Mouse (Mus musculus) gastrocnemius, postnatal 14 days (tissue): ENCODE measurements around the gene Fbxo33. TPM values are rescaled to one million over a fixed set of nuclear protein-coding genes. Genes with fewer than 3 reads are reported as not detected.

Experiments
- DNase-seq: peaks from one replicate; pipeline ENCODE4 v3.0.0; 2021; ENCODE audit warnings: mixed read lengths
- intact Hi-C: fragments of 180-260 bp; cut with DNase I; formaldehyde crosslinking; loops from one replicate; pipeline ENCODE4 v1.15.1; 2025; ENCODE audit warnings: low total_unique reads
- microRNA-seq, 2 experiments: library from miRNA; unstranded; fragments of <30 nt; microRNA quantifications; one replicate each; pipeline ENCODE4 v1.2.0; 2021
- total RNA-seq, 2 experiments: library from RNA; stranded (reverse); gene quantifications; 2 replicates each; pipeline ENCODE4 v1.2.3; 2021

Fbxo33 gene
- total RNA-seq, 2 experiments from 2014 or later = 4.3 to 5.2 TPM

- DNase-seq = no peak
- intact Hi-C loops = no loop called here
Measured at GRCm38 (mm10) chr12:59206208-59206999, 13.1 kb downstream of the Fbxo33 start.

- no peak for DNase-seq
- intact Hi-C loops = no loop called here
Measured at GRCm38 (mm10) chr12:59205571-59205970, 14.0 kb downstream of the Fbxo33 start.

- intact Hi-C loops = no loop called here
Measured at GRCm38 (mm10) chr12:59199361-59199760, 20.2 kb downstream of the Fbxo33 start.

GRCm38 (mm10) chr12:59198750-59199149, 20.8 kb downstream of the Fbxo33 start:
- no peak for DNase-seq
- intact Hi-C loops = no loop called here

More at GRCm38 (mm10) chr12:59199361-59199760, 20.2 kb downstream of the Fbxo33 start:
- no peak for DNase-seq

GRCm38 (mm10) chr12:59195941-59196340, 23.6 kb downstream of the Fbxo33 start:
- intact Hi-C loops = no loop called here
- DNase-seq = no peak

GRCm38 (mm10) chr12:59195065-59195464, 24.5 kb downstream of the Fbxo33 start:
- intact Hi-C loops = no loop called here

GRCm38 (mm10) chr12:59194341-59195003, 25.1 kb downstream of the Fbxo33 start:
- DNase-seq = no peak
- intact Hi-C loops = no loop called here

More at GRCm38 (mm10) chr12:59195065-59195464, 24.5 kb downstream of the Fbxo33 start:
- no peak for DNase-seq

GRCm38 (mm10) chr12:59193637-59194036, 25.9 kb downstream of the Fbxo33 start:
- no peak for DNase-seq

GRCm38 (mm10) chr12:59188086-59188682, 31.3 kb downstream of the Fbxo33 start:
- DNase-seq = no peak
- intact Hi-C loops = no loop called here

More at GRCm38 (mm10) chr12:59193637-59194036, 25.9 kb downstream of the Fbxo33 start:
- intact Hi-C loops = no loop called here

GRCm38 (mm10) chr12:59177814-59178213, 41.7 kb downstream of the Fbxo33 start:
- intact Hi-C loops = no loop called here
- DNase-seq = no peak

- intact Hi-C loops = no loop called here
- no peak for DNase-seq
Measured at GRCm38 (mm10) chr12:59169935-59170334, 49.6 kb downstream of the Fbxo33 start.

GRCm38 (mm10) chr12:59166557-59166956, 53.0 kb downstream of the Fbxo33 start:
- no peak for DNase-seq

GRCm38 (mm10) chr12:59164522-59164921, 55.0 kb downstream of the Fbxo33 start:
- no peak for DNase-seq
- intact Hi-C loops = no loop called here

More at GRCm38 (mm10) chr12:59166557-59166956, 53.0 kb downstream of the Fbxo33 start:
- intact Hi-C loops = no loop called here

- DNase-seq = no peak
- intact Hi-C loops = no loop called here
Measured at GRCm38 (mm10) chr12:59162797-59163196, 56.7 kb downstream of the Fbxo33 start.

- no peak for DNase-seq
- intact Hi-C loops = no loop called here
Measured at GRCm38 (mm10) chr12:59161091-59161490, 58.4 kb downstream of the Fbxo33 start.

Small RNA genes within 50 kb of the gene (microRNA-seq; reads per million reads assigned to microRNA genes)
- 0 reads per million in 2 experiments for gene Gm27284

Other genes starting within 250 kb of the Fbxo33 start
- 10 to 100 TPM; 42.9 to 43.4 TPM for gene Sec23a, start 207.7 kb downstream of the Fbxo33 start, total RNA-seq
- gene Gemin2, start 206.3 kb downstream of the Fbxo33 start, total RNA-seq = 1 to 10 TPM; 4.6 to 5.1 TPM
- 10 to 100 TPM; 29.9 to 33.7 TPM for gene Trappc6b, start 158.3 kb downstream of the Fbxo33 start, total RNA-seq
- gene Pnn, start 152.8 kb downstream of the Fbxo33 start, total RNA-seq = 10 to 100 TPM; 14.9 to 18.2 TPM
- 10 to 100 TPM; 62.5 to 69.8 TPM for gene Mia2, start 123.9 kb downstream of the Fbxo33 start, total RNA-seq